Mouse (Mus musculus) stomach, postnatal 0 days (tissue): ENCODE measurements at regions not wholly inside any gene's neighbourhood (a gene's known extent, or its start where the extent isn't known, plus 50 kb on each side); places are given as distances from the start of the nearest gene placed in this dataset.

ENCODE experiments used
- ATAC-seq: fragments of 200-750 bp; cut with Nextera tagmentation; 2 replicates; pipeline ENCODE4 v1.8.0; 2017; ENCODE audit not compliant: low FRiP score, low TSS enrichment
- DNase-seq: peaks from one replicate; pipeline ENCODE4 v3.0.0-alpha.2; 2016; ENCODE audit warnings: low spot score
- H3K27ac ChIP-seq: fragments of 300-500 bp; sonication (generic); replicated peaks from 2 replicates; pipeline ENCODE4 v1.5.1; 2014; ENCODE audit warnings: mild to moderate bottlenecking, control low read depth
- H3K27me3 ChIP-seq: fragments of 300-500 bp; sonication (generic); 2 replicates; pipeline ENCODE4 v1.6.1; 2014; ENCODE audit warnings: low read length; ENCODE audit not compliant: control insufficient read depth, insufficient read depth
- H3K36me3 ChIP-seq: fragments of 300-500 bp; sonication (generic); 2 replicates; pipeline ENCODE4 v1.6.1; 2014; ENCODE audit warnings: low read length, mixed read lengths; ENCODE audit not compliant: control insufficient read depth, insufficient read depth
- H3K4me1 ChIP-seq: fragments of 300-500 bp; sonication (generic); replicated peaks from 2 replicates; pipeline ENCODE4 v1.6.1; 2014; ENCODE audit warnings: antibody characterized with exemption; ENCODE audit not compliant: control insufficient read depth, insufficient read depth
- H3K4me2 ChIP-seq: fragments of 300-500 bp; sonication (generic); replicated peaks from 2 replicates; pipeline ENCODE4 v1.6.1; 2014; ENCODE audit warnings: low read depth, mild to moderate bottlenecking, control low read depth, moderate library complexity
- H3K4me3 ChIP-seq: fragments of 300-500 bp; sonication (generic); 2 replicates; pipeline ENCODE4 v1.5.1; 2014; ENCODE audit warnings: low read depth, low read length, control low read depth
- H3K9ac ChIP-seq: fragments of 300-500 bp; sonication (generic); 2 replicates; pipeline ENCODE4 v1.6.1; 2014; ENCODE audit warnings: mild to moderate bottlenecking, low read length, control low read depth, mixed read lengths
- H3K9me3 ChIP-seq: fragments of 300-500 bp; sonication (generic); 2 replicates; pipeline ENCODE4 v1.6.1; 2016; ENCODE audit warnings: low read length; ENCODE audit not compliant: control insufficient read depth
- CTCF ChIP-seq: IDR thresholded peaks from 2 replicates; pipeline ENCODE4 v1.5.1; 2016; ENCODE audit warnings: antibody characterized with exemption, low read depth, mild to moderate bottlenecking, moderate library complexity
- EP300 ChIP-seq: optimal IDR thresholded peaks from 2 replicates; pipeline ENCODE3; 2016; ENCODE audit warnings: antibody characterized with exemption
- WGBS: fragments of 180-500 bp; shearing (Covaris S2); extraction: QIAGEN DNeasy Blood & Tissue Kit; methylation state at CpG from one replicate; pipeline ENCODE4 v1.1.7; 2014; 5-methylcytosine and 5-hydroxymethylcytosine counted together

DNA sequence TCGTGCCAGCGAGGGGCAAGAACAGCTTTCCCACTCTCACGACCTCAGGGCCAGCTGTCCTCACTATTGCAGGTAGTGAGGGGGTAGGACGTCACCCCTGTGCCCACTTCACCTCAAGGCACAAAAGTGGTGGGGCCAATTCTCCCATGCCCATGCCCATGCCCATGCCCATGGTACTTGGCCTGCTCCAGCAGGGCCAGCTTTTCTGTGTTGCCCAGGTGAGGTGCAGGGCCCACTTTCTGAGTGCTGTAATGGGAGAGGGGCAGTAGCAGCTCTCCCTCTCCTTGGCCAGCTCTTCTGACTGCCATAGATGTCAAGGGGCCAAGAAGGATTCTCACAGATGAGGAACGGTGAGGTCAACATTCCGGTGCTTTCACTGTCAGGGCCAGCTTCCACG is 619.6 kb upstream of the 4930452B06Rik start:
- 84% methylated on average over 7 of the region's 7 CpGs for WGBS
- no peak for ATAC-seq

DNA sequence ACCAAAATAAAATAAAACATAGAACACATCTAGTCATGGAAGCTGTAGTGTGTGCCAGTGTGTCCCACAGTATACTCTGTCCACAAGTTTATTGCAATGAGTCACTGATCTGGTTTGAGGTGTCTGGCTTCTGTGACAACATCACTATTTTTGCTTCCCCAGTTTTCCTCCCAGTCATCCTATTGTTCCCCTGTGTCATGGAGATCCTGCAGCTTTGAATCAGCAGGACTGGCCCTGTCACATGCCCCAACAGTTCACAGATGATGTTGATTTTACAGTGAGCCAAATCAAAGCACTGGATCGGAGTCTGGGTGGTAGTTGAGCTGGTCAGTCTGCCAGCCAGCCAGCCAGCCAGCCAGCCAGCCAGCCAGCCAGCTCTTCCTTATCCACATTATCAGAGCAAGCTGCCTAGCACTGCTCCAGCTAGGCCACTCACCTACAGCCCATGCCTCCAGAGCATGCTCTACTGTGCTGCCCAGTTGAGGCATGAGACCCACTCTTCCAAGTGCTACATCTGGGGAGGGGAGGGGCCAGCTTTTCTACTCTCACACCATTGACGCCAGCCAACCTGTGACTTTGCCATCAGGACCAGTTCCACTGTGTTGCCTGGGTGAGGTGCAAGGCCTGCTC is 619.1 kb upstream of the 4930452B06Rik start:
- no peak for ATAC-seq

More for the DNA sequence above, 619.6 kb upstream of the 4930452B06Rik start:
- no peak for DNase-seq
- no peaks in the 10 kb centered on the region for H3K27me3 ChIP-seq
- H3K9me3 ChIP-seq = no peaks in the 10 kb centered on the region
- H3K4me1 ChIP-seq = no peaks in the 10 kb centered on the region
- no peak overlapping the region for H3K4me2 ChIP-seq
- no peak overlapping the region for H3K4me3 ChIP-seq
- TF ChIP-seq CTCF (no peak), EP300 (no peak)
- H3K27ac ChIP-seq = no peak overlapping the region
- H3K9ac ChIP-seq = no peak overlapping the region
- H3K36me3 ChIP-seq = no peaks in the 10 kb centered on the region

DNA sequence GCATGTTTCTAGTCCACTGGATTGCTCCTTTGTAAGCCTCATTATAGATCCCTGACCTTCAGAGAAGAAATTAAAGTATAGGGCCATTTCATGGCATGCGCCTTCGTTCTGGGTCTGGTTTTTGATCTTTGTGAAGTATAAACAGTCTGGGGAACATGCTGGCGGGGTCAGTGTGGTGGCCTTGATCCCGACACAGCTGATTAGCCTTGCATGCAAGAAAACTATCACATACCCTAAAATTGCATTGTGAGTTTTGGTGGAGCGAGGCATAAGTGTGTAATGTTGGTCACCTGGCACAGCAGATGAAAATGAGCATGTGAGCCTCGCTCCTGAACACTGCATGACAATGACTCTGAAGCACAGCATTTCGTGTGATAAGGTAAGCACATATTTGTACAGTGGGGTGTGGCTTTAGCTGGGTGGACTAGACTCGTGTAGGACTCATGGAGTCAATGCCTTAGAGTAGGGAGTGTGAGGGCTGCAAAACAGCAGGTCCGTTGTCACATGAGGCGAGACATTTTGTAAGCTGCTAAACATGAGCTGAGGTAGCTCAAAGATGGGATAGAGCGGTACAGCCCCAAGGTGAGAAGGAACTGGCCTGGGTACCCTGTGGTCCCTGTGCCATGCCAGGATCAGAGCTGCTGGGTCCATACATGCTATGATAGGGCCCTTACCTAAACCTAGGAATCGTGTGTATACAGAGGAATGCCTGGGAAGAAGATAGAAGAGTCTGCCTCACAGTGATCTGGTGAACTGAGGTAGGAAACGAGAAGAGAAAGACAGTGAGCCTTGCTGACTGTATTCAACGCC is 601.4 kb upstream of the 4930452B06Rik start:
- ATAC-seq = peak; percentile 93
- Histone ChIP-seq H3K4me1 (no peaks in the 10 kb centered on the region), H3K36me3 (no peaks in the 10 kb centered on the region), H3K9ac (no peak overlapping the region), H3K4me3 (no peak overlapping the region), H3K4me2 (no peak overlapping the region), H3K9me3 (no peaks in the 10 kb centered on the region), H3K27ac (no peak overlapping the region), H3K27me3 (no peaks in the 10 kb centered on the region)
- peak; percentile 19 for DNase-seq
- WGBS = 60% methylated on average over 14 of the region's 14 CpGs
- TF ChIP-seq CTCF (no peak), EP300 (no peak)

More for the DNA sequence above, 619.1 kb upstream of the 4930452B06Rik start:
- Histone ChIP-seq H3K27me3 (no peaks in the 10 kb centered on the region), H3K4me2 (no peak overlapping the region), H3K9ac (no peak overlapping the region), H3K4me1 (no peaks in the 10 kb centered on the region), H3K4me3 (no peak overlapping the region), H3K36me3 (no peaks in the 10 kb centered on the region), H3K27ac (no peak overlapping the region), H3K9me3 (no peaks in the 10 kb centered on the region)
- no peak for DNase-seq
- 70% methylated on average over 2 of the region's 2 CpGs for WGBS
- TF ChIP-seq EP300 = no peak
- no peak for TF ChIP-seq CTCF

DNA sequence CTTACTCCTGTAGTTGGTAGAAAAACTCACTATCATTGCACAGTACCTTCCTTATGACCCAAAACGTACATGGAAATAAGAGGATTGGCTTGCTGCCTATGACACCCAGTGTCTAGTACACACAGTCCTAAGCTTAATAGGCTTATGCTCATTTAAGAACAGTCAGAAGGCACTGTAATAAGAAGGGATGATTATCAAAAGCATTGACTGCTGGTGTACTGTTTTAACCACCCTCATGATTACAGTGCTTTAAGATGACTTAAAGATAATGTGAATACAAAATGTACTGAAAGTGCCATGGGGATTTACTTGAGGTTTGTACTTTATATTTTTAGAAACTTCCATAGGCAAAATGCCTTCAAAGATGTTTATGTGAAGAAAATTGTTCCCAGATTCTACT is 586.0 kb upstream of the 4930452B06Rik start:
- no peak overlapping the region for H3K27ac ChIP-seq
- H3K4me3 ChIP-seq = no peak overlapping the region
- no peaks in the 10 kb centered on the region for H3K4me1 ChIP-seq
- H3K9ac ChIP-seq = no peak overlapping the region
- no peaks in the 10 kb centered on the region for H3K9me3 ChIP-seq
- no peak for ATAC-seq
- no peak overlapping the region for H3K4me2 ChIP-seq
- no peak for DNase-seq
- H3K36me3 ChIP-seq = no peaks in the 10 kb centered on the region
- H3K27me3 ChIP-seq = no peaks in the 10 kb centered on the region
- WGBS = 72% methylated on average over 1 of the region's 1 CpGs
- TF ChIP-seq CTCF (no peak), EP300 (no peak)

DNA sequence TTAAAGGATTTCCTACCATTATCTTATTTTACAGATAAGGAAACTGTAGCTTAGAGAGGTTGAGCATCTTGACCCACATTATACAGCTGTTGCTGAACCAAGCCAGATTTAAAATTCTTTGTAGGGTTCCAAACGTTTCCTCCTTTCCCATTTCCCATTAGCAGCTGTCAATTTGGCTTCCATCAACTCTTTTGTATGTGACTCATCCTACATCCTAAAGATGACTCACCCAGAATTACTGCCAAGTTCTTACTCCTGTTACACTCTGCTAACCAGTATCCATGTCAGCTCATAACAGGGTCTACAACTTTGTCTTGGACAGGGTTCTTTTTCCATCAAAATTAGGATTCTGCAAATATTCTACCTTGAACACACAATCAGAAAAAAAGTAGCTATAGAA is 579.2 kb upstream of the 4930452B06Rik start:
- no peaks in the 10 kb centered on the region for H3K9me3 ChIP-seq
- H3K27me3 ChIP-seq = no peaks in the 10 kb centered on the region
- no peak overlapping the region for H3K4me2 ChIP-seq
- H3K9ac ChIP-seq = no peak overlapping the region
- no peaks in the 10 kb centered on the region for H3K4me1 ChIP-seq
- no peak for TF ChIP-seq EP300
- TF ChIP-seq CTCF = no peak
- no peak for DNase-seq
- no peak for ATAC-seq
- no peak overlapping the region for H3K27ac ChIP-seq
- whole genome bisulfite sequencing = 13% methylated on average over 1 of the region's 1 CpGs
- no peak overlapping the region for H3K4me3 ChIP-seq
- H3K36me3 ChIP-seq = no peaks in the 10 kb centered on the region

DNA sequence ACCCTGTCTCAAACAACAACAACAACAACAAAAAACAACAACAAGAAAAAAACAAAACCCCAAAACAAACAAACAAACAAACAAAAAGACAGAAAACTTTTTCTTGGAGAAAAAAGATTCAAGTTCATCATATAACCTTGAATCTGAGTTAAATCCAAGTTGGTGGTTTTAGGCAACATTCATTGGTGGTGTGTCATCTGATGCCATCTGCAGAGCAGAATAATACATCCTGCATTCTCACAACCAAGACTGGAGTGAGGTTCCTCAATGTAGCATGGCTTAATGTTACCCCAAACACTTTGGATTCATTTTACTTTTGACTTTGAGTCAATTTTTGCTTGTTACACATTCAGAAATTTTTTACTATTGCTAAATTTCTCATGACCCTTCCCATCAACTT is 577.3 kb upstream of the 4930452B06Rik start:
- no peak for DNase-seq
- Histone ChIP-seq H3K9me3 (no peaks in the 10 kb centered on the region), H3K4me1 (no peaks in the 10 kb centered on the region), H3K4me2 (no peak overlapping the region), H3K27me3 (no peaks in the 10 kb centered on the region), H3K9ac (no peak overlapping the region), H3K4me3 (no peak overlapping the region), H3K27ac (no peak overlapping the region), H3K36me3 (no peaks in the 10 kb centered on the region)
- TF ChIP-seq EP300 (no peak), CTCF (no peak)
- ATAC-seq = no peak
